Mouse (Mus musculus) lung, postnatal 0 days (tissue): ENCODE results near the gene Igfn1. TPM values are rescaled to one million over a fixed set of nuclear protein-coding genes. Genes with fewer than 3 reads are reported as not detected.

Experiments
- ATAC-seq: fragments of 200-750 bp; cut with Nextera tagmentation; 2 replicates; pipeline ENCODE4 v1.8.0; 2017; ENCODE audit warnings: moderate library complexity
- DNase-seq: peaks from one replicate; pipeline ENCODE4 v3.0.0-alpha.2; 2016; ENCODE audit warnings: low spot score
- H3K27ac ChIP-seq: fragments of 300-500 bp; sonication (generic); 2 replicates; pipeline ENCODE4 v1.5.1; 2014; ENCODE audit warnings: antibody characterized with exemption, mild to moderate bottlenecking, low read length, mixed read lengths
- H3K27me3 ChIP-seq: fragments of 300-500 bp; sonication (generic); replicated peaks from 2 replicates; pipeline ENCODE4 v1.6.1; 2014; ENCODE audit warnings: low read length, mixed read lengths; ENCODE audit not compliant: insufficient read depth
- H3K36me3 ChIP-seq: fragments of 300-500 bp; sonication (generic); 2 replicates; pipeline ENCODE4 v1.6.1; 2014; ENCODE audit warnings: low read length, mixed read lengths; ENCODE audit not compliant: insufficient read depth
- H3K4me1 ChIP-seq: fragments of 300-500 bp; sonication (generic); 2 replicates; pipeline ENCODE4 v1.6.1; 2014; ENCODE audit warnings: antibody characterized with exemption, low read depth, low read length, mixed read lengths; ENCODE audit not compliant: insufficient read depth
- H3K4me2 ChIP-seq: fragments of 300-500 bp; sonication (generic); replicated peaks from 2 replicates; pipeline ENCODE4 v1.6.1; 2014; ENCODE audit warnings: low read depth, mild to moderate bottlenecking, low read length, moderate library complexity, mixed read lengths
- H3K4me3 ChIP-seq: fragments of 300-500 bp; sonication (generic); 2 replicates; pipeline ENCODE4 v1.5.1; 2014; ENCODE audit warnings: low read depth, low read length
- H3K9ac ChIP-seq: fragments of 300-500 bp; sonication (generic); replicated peaks from 2 replicates; pipeline ENCODE4 v1.6.1; 2014; ENCODE audit warnings: low read depth, mild to moderate bottlenecking
- H3K9me3 ChIP-seq: fragments of 300-500 bp; sonication (generic); 2 replicates; pipeline ENCODE4 v1.6.1; 2016; ENCODE audit warnings: low read length, mixed read lengths
- CTCF ChIP-seq: IDR thresholded peaks from 2 replicates; pipeline ENCODE4 v1.5.1; 2016; ENCODE audit warnings: antibody characterized with exemption, mild to moderate bottlenecking
- EP300 ChIP-seq: IDR thresholded peaks from 2 replicates; pipeline ENCODE4 v1.6.1; 2016; ENCODE audit warnings: antibody characterized with exemption, mild to moderate bottlenecking, control low read depth
- WGBS: fragments of 180-500 bp; shearing (Covaris S2); extraction: QIAGEN DNeasy Blood & Tissue Kit; methylation state at CpG from one replicate; pipeline ENCODE4 v1.1.7; 2014; 5-methylcytosine and 5-hydroxymethylcytosine counted together
- polyA plus RNA-seq: library from polyadenylated mRNA; unstranded; fragments of >200 nt; fragmentation: Nextera tagmentation; extraction: Ambion mirVana; gene quantifications from 2 replicates; pipeline ENCODE4 v1.2.1, GENCODE M21; 2015

Gene Igfn1
- polyA plus RNA-seq, 1 experiment from 2014 or later, result not detected

DNA sequence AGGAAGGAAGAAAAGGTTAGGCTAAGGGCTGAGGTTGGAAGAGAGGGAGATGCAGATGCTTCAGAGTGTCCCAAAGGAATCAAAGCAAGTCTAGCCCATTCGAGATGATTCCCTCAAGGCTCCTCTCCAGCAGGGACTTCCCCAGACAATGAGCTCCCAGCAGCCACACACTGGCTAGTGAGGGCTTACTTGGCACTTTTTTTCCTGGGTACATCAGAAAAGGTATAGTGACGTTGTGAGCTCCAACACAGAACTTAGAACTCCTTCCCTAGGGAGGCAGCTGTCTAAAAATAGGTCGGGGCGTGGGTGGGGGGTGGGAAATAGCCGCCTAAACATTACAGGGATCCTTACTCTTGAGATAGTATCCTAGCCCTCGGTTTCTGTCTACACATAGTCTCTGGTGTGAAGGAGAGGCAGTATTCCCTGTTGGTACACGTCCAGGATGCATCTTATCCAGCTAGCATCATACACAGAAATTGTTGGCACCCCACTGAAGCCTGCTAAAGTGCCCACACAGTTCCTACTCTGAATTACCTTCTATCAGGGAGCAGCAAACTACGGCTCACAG is 6.3 kb downstream of the Igfn1 start:
- TF ChIP-seq EP300 (no peak), CTCF (no peak)
- 48% methylated on average over 8 of the region's 8 CpGs for WGBS
- H3K36me3 ChIP-seq, result no peaks in the 10 kb centered on the region
- ATAC-seq (no peak), DNase-seq (no peak)
- no peak overlapping the region for H3K4me3 ChIP-seq
- H3K9me3 ChIP-seq, result no peaks in the 10 kb centered on the region
- no peak overlapping the region for H3K9ac ChIP-seq
- no peak overlapping the region for H3K4me2 ChIP-seq
- H3K27ac ChIP-seq, result no peak overlapping the region
- no peaks in the 10 kb centered on the region for H3K27me3 ChIP-seq
- H3K4me1 ChIP-seq, result no peaks in the 10 kb centered on the region

GRCm38 (mm10) chr1:135997537-135997936 is 8.6 kb downstream of the Igfn1 start:
- H3K27me3 ChIP-seq, result no peaks in the 10 kb centered on the region
- H3K4me2 ChIP-seq, result no peak overlapping the region
- TF ChIP-seq EP300, result no peak
- no peaks in the 10 kb centered on the region for H3K36me3 ChIP-seq
- H3K4me1 ChIP-seq, result no peaks in the 10 kb centered on the region
- no peaks in the 10 kb centered on the region for H3K9me3 ChIP-seq
- no peak overlapping the region for H3K4me3 ChIP-seq
- DNase-seq (no peak), ATAC-seq (no peak)
- no peak overlapping the region for H3K27ac ChIP-seq
- 42% methylated on average over 7 of the region's 7 CpGs for WGBS
- H3K9ac ChIP-seq, result no peak overlapping the region

DNA sequence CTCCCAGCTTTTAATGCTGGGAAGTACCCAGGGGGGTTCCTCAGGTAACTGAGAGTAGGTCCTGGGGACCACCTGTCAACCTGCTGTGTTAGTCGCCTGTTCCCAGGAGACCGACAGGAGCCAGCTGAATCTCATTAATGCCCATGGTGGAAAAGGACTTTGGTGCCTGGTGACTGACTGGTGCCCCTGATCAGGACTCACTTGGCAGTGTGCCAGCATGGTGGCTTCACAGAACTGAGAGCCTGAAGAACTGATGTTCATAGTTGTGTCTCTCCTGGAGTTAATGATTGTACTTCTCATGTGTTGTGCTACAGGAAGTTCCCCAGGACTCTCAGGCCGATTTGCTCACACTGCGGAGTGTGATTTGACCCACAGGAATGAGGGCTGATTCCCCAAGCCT is 12.7 kb downstream of the Igfn1 start:
- Histone ChIP-seq H3K36me3 (no peaks in the 10 kb centered on the region), H3K9me3 (no peaks in the 10 kb centered on the region), H3K4me2 (no peak overlapping the region), H3K4me3 (no peak overlapping the region), H3K4me1 (no peaks in the 10 kb centered on the region), H3K27me3 (no peaks in the 10 kb centered on the region), H3K27ac (no peak overlapping the region), H3K9ac (no peak overlapping the region)
- no peak for DNase-seq
- no peak for ATAC-seq
- WGBS, result 61% methylated on average over 4 of the region's 4 CpGs
- TF ChIP-seq EP300, result no peak
- TF ChIP-seq CTCF, result no peak

- ATAC-seq (no peak), DNase-seq (no peak)
- Histone ChIP-seq H3K4me1 (no peaks in the 10 kb centered on the region), H3K4me3 (no peak overlapping the region), H3K4me2 (no peak overlapping the region), H3K36me3 (no peaks in the 10 kb centered on the region), H3K27ac (no peak overlapping the region), H3K27me3 (no peaks in the 10 kb centered on the region), H3K9ac (no peak overlapping the region), H3K9me3 (no peaks in the 10 kb centered on the region)
- TF ChIP-seq EP300 (no peak), CTCF (no peak)
Observed at GRCm38 (mm10) chr1:135989876-135990275, 16.3 kb downstream of the Igfn1 start.

DNA sequence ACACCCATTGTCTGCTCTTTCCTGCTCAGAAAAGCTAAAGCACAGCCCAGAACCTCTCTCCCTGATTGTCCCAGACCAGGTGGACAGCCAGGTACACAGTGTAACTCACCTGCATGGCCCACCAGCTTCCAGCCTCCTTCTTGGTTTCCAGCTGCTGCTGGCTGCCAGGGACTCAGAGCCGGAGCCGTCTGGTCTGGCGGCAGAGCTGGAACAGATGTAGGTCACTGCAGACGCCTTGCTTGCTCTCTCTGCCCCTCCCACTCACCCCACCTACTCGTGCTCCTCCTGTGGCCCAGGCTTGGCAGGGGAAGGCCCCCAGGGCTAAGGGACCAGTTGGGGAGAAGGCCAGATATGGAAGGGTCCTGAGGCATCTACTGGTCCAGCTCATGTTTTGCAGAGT is 22.0 kb downstream of the Igfn1 start:
- WGBS, result 15% methylated on average over 5 of the region's 5 CpGs
- no peaks in the 10 kb centered on the region for H3K36me3 ChIP-seq
- H3K4me2 ChIP-seq, result no peak overlapping the region
- H3K27me3 ChIP-seq, result no peaks in the 10 kb centered on the region
- H3K9ac ChIP-seq, result no peak overlapping the region
- DNase-seq, result no peak
- TF ChIP-seq CTCF, result no peak
- no peak for TF ChIP-seq EP300
- H3K4me1 ChIP-seq, result no peaks in the 10 kb centered on the region
- no peak overlapping the region for H3K4me3 ChIP-seq
- ATAC-seq, result no peak
- no peaks in the 10 kb centered on the region for H3K9me3 ChIP-seq
- H3K27ac ChIP-seq, result no peak overlapping the region

DNA sequence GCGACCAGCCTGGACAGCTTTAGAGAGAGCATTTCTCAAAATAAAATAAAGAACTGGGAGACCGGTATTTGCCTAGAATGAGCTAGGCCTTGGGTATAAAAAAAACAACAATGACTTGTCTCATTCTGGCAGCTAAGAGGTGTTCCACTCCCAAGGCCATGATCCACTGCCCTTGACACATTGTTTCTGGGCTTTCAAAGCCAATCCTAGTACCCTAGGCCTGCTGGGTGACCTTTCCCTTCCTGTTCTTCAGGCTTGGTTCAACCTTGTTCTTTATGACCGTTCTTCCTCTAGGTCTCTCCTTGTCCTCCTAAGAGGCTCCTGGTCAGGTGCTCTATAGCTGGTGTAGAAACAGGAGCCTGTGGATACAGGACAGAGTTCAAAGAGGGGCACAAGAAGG is 33.6 kb downstream of the Igfn1 start:
- ATAC-seq (no peak), DNase-seq (no peak)
- Histone ChIP-seq H3K36me3 (no peaks in the 10 kb centered on the region), H3K4me2 (no peak overlapping the region), H3K27me3 (no peaks in the 10 kb centered on the region), H3K4me3 (no peak overlapping the region), H3K9ac (no peak overlapping the region), H3K9me3 (no peaks in the 10 kb centered on the region), H3K27ac (no peak overlapping the region), H3K4me1 (no peaks in the 10 kb centered on the region)
- WGBS, result 88% methylated on average over 3 of the region's 3 CpGs
- TF ChIP-seq EP300, result no peak
- TF ChIP-seq CTCF, result no peak

GRCm38 (mm10) chr1:135970486-135970885 is 35.7 kb downstream of the Igfn1 start:
- 41% methylated on average over 2 of the region's 2 CpGs for WGBS

More at GRCm38 (mm10) chr1:135970486-135970885, 35.7 kb downstream of the Igfn1 start:
- TF ChIP-seq CTCF, result no peak
- no peak for TF ChIP-seq EP300
- no peak overlapping the region for H3K27ac ChIP-seq
- no peak overlapping the region for H3K4me2 ChIP-seq
- H3K36me3 ChIP-seq, result no peaks in the 10 kb centered on the region
- no peaks in the 10 kb centered on the region for H3K9me3 ChIP-seq
- DNase-seq (no peak), ATAC-seq (no peak)
- no peak overlapping the region for H3K9ac ChIP-seq
- H3K27me3 ChIP-seq, result no peaks in the 10 kb centered on the region
- H3K4me1 ChIP-seq, result no peaks in the 10 kb centered on the region
- no peak overlapping the region for H3K4me3 ChIP-seq
